Mouse (Mus musculus) heart, adult 11 months (tissue): ENCODE data around the gene Tnfsf15.

ENCODE experiments used
- DNase-seq: peaks from one replicate; pipeline ENCODE4 v3.0.0; 2022

Tnfsf15 gene

GRCm38 (mm10) chr4:63744693-63745171 lies at the start of gene Tnfsf15:
Gene Tnfsf15 (minus strand): TSS chr4:63745113.
- DNase-seq, result peak; percentile 97

DNA sequence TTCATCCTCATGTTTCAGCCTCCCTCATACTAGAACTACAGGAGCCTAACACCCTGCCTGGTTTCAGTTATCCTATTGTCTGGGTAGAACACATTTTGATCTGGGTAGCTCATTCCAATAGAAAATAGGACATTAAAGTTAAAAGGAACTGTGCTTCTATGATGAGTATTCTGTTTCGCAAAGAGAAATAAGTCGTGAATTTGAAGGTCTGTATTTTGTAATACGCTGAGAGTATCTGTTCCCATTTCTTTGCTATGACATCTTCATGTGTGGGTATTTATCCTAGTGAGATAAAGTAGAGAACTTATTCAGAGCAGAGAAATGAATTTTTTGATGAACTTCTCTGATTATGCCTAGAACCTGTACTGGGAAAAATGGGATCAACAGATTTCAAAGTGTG lies 47.4 kb upstream of the Tnfsf15 start:
- no peak for DNase-seq

- DNase-seq, result no peak
These were observed 40.6 kb upstream of the Tnfsf15 start for GRCm38 (mm10) chr4:63785466-63785865.

DNA sequence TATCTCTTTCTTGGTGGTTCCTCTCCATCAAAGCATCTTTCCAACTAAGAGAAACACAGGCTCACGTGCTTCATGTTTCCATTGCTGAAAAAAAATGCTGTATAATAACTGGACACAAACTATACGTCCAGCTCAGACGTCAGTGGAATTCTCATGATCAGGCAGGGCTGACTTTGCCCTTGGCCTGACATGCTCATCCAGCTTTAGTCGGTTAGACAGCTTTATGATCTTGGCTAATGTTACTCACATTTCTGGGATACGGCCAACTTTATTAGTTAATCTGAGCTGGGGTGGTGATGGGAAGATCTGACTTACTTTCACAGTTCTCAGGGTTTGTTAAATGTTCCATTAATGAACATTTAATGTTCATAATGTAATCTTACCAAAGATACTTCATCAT lies 38.9 kb upstream of the Tnfsf15 start:
- peak; percentile 7 for DNase-seq

GRCm38 (mm10) chr4:63782970-63783613 lies 38.2 kb upstream of the Tnfsf15 start:
- peak; percentile 66 for DNase-seq

GRCm38 (mm10) chr4:63777223-63777622 lies 32.3 kb upstream of the Tnfsf15 start:
- peak; percentile 13 for DNase-seq

GRCm38 (mm10) chr4:63773306-63774090 lies 28.6 kb upstream of the Tnfsf15 start:
- peak; percentile 31 for DNase-seq

GRCm38 (mm10) chr4:63772514-63772913 lies 27.6 kb upstream of the Tnfsf15 start:
- peak; percentile 35 for DNase-seq

DNA sequence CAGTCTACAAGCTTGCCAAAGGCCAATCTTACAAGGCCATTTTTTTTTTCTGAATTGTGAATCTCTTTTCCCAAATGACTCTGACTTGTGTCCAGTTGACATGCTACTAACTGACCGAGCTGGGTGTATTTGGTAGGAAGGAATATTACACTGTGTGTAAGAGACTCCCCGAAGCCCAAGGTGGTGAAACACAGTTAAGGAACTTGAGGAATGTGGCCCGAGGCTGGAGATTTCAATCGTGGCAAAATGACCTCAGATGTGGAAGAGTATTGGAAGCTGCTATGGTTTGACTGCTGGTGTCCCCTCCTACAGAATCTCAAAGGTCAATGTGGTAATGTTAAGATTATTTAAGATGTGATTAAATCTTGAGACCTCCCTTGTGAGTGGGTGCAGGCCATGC lies 26.4 kb upstream of the Tnfsf15 start:
- DNase-seq, result peak; percentile 51

GRCm38 (mm10) chr4:63769161-63769560 lies 24.2 kb upstream of the Tnfsf15 start:
- DNase-seq, result peak; percentile 24

DNA sequence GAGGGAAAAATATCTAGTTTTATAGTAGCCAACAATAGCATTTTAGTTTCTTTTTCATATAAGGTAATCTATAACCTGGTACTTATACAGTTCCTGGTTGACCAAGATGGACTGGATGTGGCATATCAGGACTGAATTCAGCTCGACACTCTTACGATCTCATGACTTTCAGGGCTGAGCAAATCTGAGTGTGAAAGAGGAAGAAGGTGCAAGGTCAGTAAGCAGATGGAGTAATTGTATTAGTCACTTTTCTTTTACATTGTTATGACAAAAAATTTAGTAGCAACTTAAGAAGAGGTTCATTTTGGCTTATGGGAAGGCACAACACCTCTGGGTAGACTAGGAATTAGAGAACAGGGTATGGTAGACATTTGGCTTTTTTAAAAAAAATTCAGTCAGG lies 20.1 kb upstream of the Tnfsf15 start:
- no peak for DNase-seq

DNA sequence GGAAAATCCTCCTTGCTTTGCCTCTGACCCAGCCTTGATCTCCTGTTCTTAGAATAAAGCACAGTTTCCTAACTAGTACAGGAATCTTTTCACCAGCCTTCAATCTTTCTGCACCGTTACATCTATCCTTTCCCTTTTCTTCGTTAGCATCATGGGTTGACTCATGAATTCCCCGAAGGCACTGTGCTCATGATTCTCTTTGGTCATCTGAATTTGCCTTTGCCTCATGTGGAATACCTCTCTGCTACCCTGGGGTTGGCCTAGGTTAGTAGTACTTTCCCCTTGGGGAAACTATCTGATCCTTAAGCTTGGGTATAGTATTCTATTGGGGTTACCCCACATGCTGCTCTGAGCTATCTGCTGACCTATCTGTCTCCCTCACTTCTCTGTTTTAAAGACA lies 15.0 kb upstream of the Tnfsf15 start:
- DNase-seq, result no peak

DNA sequence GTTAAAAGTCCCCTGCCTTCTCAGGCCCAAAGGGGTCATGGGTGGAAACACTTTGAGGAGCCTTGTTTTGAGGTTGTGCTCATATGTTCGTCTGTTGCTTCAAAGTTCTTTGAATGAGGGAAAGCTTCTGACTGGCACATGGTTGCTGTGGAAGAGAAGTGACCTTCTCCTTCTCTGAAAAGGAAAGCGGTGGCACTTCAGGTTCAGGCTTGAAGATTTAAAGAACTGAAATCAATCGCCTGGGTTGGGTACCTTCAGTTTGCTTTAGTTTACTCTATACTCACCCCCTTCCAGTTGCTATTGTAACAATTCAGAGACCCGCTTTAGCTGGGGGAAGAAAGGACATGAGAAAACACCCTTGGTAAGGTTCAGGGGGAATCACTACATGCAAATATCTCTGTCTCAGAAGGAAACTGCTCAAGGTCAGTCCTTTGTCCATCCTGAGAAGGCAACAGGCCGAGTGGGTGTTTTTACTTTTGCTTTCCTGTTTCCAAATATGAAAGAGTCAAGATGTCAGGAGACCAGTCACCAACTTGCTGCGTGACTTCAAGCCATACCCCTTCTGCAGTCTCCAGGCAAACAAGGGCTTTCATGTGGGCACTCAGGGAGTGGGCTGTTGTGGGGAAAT lies 12.7 kb upstream of the Tnfsf15 start:
- DNase-seq, result no peak

- DNase-seq, result peak; percentile 17
These were observed 11.2 kb upstream of the Tnfsf15 start for GRCm38 (mm10) chr4:63756072-63756471.

- DNase-seq, result no peak
These were observed 9.6 kb upstream of the Tnfsf15 start for GRCm38 (mm10) chr4:63754467-63755020.

- DNase-seq, result peak; percentile 15
These were observed 8.9 kb upstream of the Tnfsf15 start for GRCm38 (mm10) chr4:63753855-63754254.

DNA sequence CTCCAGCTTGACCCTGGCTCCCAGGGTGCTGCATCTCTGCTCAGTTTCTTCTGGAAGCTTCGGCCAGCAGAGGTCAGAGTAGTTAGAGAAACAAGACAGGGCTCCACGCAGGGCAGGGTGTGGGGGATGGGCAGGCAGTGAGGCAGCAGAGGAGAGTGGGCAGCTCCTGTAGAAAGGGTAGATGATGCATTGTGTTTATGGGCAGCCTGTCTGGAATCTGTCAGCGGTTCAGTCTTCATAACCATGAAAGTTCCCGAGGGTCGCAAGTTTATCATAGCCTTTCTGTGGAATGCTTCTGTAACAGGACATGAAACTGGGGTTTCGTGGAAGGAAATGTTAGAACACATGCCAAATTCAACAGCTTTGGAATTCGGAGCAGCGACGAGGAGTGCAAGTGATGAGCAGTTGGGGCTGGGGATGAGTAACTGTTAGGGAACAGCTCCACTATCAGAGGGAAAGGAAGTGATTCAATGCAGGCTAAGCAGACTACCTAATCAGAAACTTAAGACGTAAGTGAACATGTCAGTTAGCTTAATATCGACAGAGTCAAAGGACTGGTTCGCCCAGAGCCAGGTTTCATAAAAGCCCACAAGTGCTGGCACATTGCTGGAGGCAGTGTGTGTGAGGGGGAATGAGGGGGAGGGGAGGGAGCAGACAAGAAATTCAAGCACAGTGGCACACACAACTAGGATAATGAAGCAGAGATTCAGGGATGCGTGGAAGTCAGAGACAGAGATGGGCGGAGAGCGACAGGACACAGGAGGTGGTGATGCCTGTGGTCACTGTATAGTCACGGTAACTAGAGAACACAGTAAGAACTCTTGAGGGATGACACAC lies 8.0 kb upstream of the Tnfsf15 start:
- DNase-seq, result peak; percentile 89

DNA sequence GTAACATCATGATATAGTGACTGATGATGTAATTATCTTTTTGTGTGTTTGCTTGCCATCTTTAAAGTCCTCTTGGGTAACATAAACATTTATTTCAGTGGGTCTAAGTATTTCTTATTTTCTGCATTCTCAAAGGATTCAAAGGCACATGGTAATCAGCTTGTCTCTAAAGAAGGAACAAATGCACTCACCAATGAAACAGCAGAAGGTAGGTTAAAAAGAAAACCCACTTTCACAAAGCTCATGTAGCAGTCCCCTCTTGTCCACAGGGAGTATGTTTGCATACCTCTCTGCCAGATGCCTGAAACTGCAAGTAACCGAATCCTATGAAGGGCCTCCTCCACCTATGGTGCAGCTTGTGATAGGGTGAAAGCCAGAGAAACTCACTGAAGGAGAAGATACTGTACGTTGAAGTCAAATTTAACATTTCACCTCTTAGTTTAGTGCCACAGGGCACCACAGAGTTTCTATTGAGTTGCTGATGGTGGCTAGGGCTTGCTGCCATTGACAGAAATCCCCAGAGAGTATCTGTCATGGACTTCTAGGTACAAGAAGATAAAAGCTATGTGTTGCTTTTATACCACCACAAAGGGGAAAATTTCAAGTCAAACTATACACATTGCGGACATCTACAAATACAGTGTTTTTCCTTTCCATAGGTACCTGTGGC lies 3.3 kb upstream of the Tnfsf15 start:
- peak; percentile 48 for DNase-seq

GRCm38 (mm10) chr4:63745271-63745670 lies 358 bp upstream of the Tnfsf15 start:
- peak; percentile 92 for DNase-seq

GRCm38 (mm10) chr4:63743660-63744059 lies 1.3 kb downstream of the Tnfsf15 start:
- no peak for DNase-seq

DNA sequence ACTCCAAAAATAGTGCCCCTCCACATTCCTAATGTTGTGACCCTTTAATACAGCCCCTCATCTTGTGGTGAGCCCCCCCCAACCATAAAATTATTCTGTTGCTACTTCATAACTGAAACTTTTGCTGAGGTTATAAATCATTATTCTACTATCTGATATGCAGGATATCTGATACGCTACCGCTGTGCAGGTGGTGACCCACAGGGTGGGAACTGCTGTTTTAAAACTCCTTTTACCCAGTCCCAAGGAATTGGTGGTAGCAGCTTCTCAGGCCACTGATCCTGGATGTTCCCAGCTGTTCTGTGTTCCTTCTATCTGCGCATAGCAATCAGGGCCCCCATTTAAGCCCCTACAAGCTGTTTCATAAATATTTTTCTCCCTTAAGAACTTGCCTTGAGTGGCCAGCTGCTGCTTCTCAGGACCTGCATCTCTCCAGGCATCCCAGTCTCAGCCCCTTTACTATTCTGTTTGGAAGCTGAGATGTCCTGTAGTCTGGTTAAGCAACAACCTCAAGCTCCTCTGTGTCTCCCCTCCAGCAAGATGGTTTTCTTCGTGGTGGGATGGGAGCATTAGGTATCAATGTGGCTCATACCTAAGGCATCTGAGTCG lies 2.0 kb downstream of the Tnfsf15 start:
- peak; percentile 57 for DNase-seq
